Mouse (Mus musculus) CH12.LX (cell line): ENCODE data around the gene Aff1. TPM values are rescaled to one million over a fixed set of nuclear protein-coding genes. Genes with fewer than 3 reads are reported as not detected.

ENCODE experiments used
- DNase-seq: peaks from one replicate; pipeline ENCODE4 v3.0.0-alpha.2; 2013; ENCODE audit errors: extremely low read depth
- H3K27ac ChIP-seq: 2 replicates; pipeline ENCODE4 v1.5.1; 2012; ENCODE audit warnings: low read depth, mild to moderate bottlenecking, control low read depth, moderate library complexity; ENCODE audit not compliant: insufficient read depth
- H3K27me3 ChIP-seq: replicated peaks from 2 replicates; pipeline ENCODE3; 2012; ENCODE audit warnings: inconsistent platforms
- H3K36me3 ChIP-seq, 2 experiments: replicated peaks in 1 of 2; 2 replicates each; pipeline versions ENCODE3 to v1.6.1; 2012; ENCODE audit warnings: inconsistent platforms in 1 of 2, low read length in 1 of 2, mild to moderate bottlenecking in 1 of 2, mixed read lengths in 1 of 2, moderate library complexity in 1 of 2; ENCODE audit not compliant: control insufficient read depth in 1 of 2, insufficient read depth in 1 of 2
- H3K4me1 ChIP-seq, 2 experiments: 2 replicates each; pipeline ENCODE4 v1.6.1; 2012; ENCODE audit warnings: inconsistent platforms in 1 of 2, moderate library complexity in 1 of 2; ENCODE audit not compliant: insufficient read depth in 2 of 2, control insufficient read depth in 1 of 2
- H3K4me2 ChIP-seq: 2 replicates; pipeline ENCODE4 v1.6.1; 2012; ENCODE audit warnings: low read depth, mild to moderate bottlenecking, control low read depth; ENCODE audit not compliant: poor library complexity, insufficient read depth, severe bottlenecking
- H3K4me3 ChIP-seq, 3 experiments: fragments of 150-350 bp in 1 of 3; sonication (generic) in 1 of 3; replicated peaks in 1 of 3; 2 replicates each; pipeline versions ENCODE3 to v1.5.1; 2011 to 2012; ENCODE audit warnings: low read depth in 2 of 3, low read length in 2 of 3, mild to moderate bottlenecking in 2 of 3, moderate library complexity in 2 of 3, control low read depth in 1 of 3, improper control_type of control experiment in 1 of 3, inconsistent platforms in 1 of 3, mixed read lengths in 1 of 3; ENCODE audit not compliant: poor library complexity in 1 of 3
- H3K79me2 ChIP-seq: replicated peaks from 2 replicates; pipeline ENCODE4 v1.6.1; 2012; ENCODE audit warnings: mild to moderate bottlenecking, moderate library complexity; ENCODE audit not compliant: control insufficient read depth, poor library complexity, insufficient read depth, severe bottlenecking; ENCODE audit errors: extremely low read depth
- H3K9ac ChIP-seq: 2 replicates; pipeline ENCODE4 v1.6.1; 2012; ENCODE audit warnings: low read depth, mild to moderate bottlenecking, control low read depth, moderate library complexity; ENCODE audit not compliant: insufficient read depth
- H3K9me3 ChIP-seq: replicated peaks from 2 replicates; pipeline ENCODE3; 2012; ENCODE audit warnings: low read length, inconsistent platforms, mixed read lengths
- CHD2 ChIP-seq: IDR thresholded peaks from 2 replicates; pipeline ENCODE4 v1.6.1; 2011; ENCODE audit warnings: low read length, improper control_type of control experiment
- CTCF ChIP-seq, 2 experiments: IDR thresholded peaks in 1 of 2; conservative IDR thresholded peaks in 1 of 2; 2 replicates each; pipeline ENCODE4 v1.5.1; 2011 to 2012; ENCODE audit warnings: low read depth in 2 of 2, low read length in 2 of 2, improper control_type of control experiment in 1 of 2, inconsistent platforms in 1 of 2, mild to moderate bottlenecking in 1 of 2, moderate library complexity in 1 of 2
- IRF4 ChIP-seq: IDR thresholded peaks from 2 replicates; pipeline ENCODE4 v1.6.1; 2014; ENCODE audit warnings: low read depth, mild to moderate bottlenecking, inconsistent platforms, low read length, improper control_type of control experiment
- JUN ChIP-seq: IDR thresholded peaks from 2 replicates; pipeline ENCODE4 v1.6.1; 2011; ENCODE audit warnings: low read depth, mild to moderate bottlenecking, low read length, improper control_type of control experiment, moderate library complexity; ENCODE audit not compliant: insufficient read depth
- JUND ChIP-seq: conservative IDR thresholded peaks from 2 replicates; pipeline ENCODE4 v1.6.1; 2011; ENCODE audit warnings: low read depth, low read length, improper control_type of control experiment
- KAT2A ChIP-seq: IDR thresholded peaks from 2 replicates; pipeline ENCODE4 v1.6.1; 2012; ENCODE audit warnings: low read length, improper control_type of control experiment, inconsistent platforms; ENCODE audit not compliant: insufficient replicate concordance
- MAX ChIP-seq: IDR thresholded peaks from 2 replicates; pipeline ENCODE4 v1.6.1; 2011; ENCODE audit warnings: low read length, improper control_type of control experiment
- MEF2A ChIP-seq: IDR thresholded peaks from 2 replicates; pipeline ENCODE4 v1.6.1; 2014; ENCODE audit warnings: low read depth, mild to moderate bottlenecking, inconsistent platforms, low read length, improper control_type of control experiment, borderline replicate concordance
- MXI1 ChIP-seq: IDR thresholded peaks from 2 replicates; pipeline ENCODE4 v1.6.1; 2011; ENCODE audit warnings: mild to moderate bottlenecking, low read depth, low read length, improper control_type of control experiment
- MYC ChIP-seq: IDR thresholded peaks from 2 replicates; pipeline ENCODE4 v1.6.1; 2011; ENCODE audit warnings: low read depth, mild to moderate bottlenecking, improper control_type of control experiment, low read length
- NELFE ChIP-seq: IDR thresholded peaks from 2 replicates; pipeline ENCODE4 v1.6.1; 2011; ENCODE audit warnings: low read depth, low read length, improper control_type of control experiment
- PAX5 ChIP-seq: IDR thresholded peaks from 2 replicates; pipeline ENCODE4 v1.6.1; 2012; ENCODE audit warnings: low read length, inconsistent platforms, mixed read lengths
- POLR2A ChIP-seq: IDR thresholded peaks from 2 replicates; pipeline ENCODE4 v1.6.1; 2011; ENCODE audit warnings: low read depth, mild to moderate bottlenecking, improper control_type of control experiment, low read length
- POLR2AphosphoS2 ChIP-seq: IDR thresholded peaks from 2 replicates; pipeline ENCODE4 v1.6.1; 2011; ENCODE audit warnings: low read depth, low read length, improper control_type of control experiment
- RAD21 ChIP-seq: IDR thresholded peaks from 2 replicates; pipeline ENCODE4 v1.6.1; 2011; ENCODE audit warnings: low read depth, mild to moderate bottlenecking, low read length, improper control_type of control experiment, moderate library complexity
- SMC3 ChIP-seq: IDR thresholded peaks from 2 replicates; pipeline ENCODE4 v1.6.1; 2011; ENCODE audit warnings: low read depth, low read length, improper control_type of control experiment
- TCF12 ChIP-seq: IDR thresholded peaks from 2 replicates; pipeline ENCODE4 v1.6.1; 2014; ENCODE audit warnings: low read depth, mild to moderate bottlenecking, inconsistent platforms, low read length, improper control_type of control experiment
- USF2 ChIP-seq: conservative IDR thresholded peaks from 2 replicates; pipeline ENCODE4 v1.6.1; 2011; ENCODE audit warnings: low read depth, low read length, improper control_type of control experiment
- ZC3H11A ChIP-seq: IDR thresholded peaks from 2 replicates; pipeline ENCODE4 v1.6.1; 2012; ENCODE audit warnings: low read depth, mild to moderate bottlenecking, inconsistent platforms, low read length, improper control_type of control experiment
- ZMIZ1 ChIP-seq: IDR thresholded peaks from 2 replicates; pipeline ENCODE4 v1.6.1; 2012; ENCODE audit warnings: low read depth, mild to moderate bottlenecking, inconsistent platforms, low read length, improper control_type of control experiment
- ZNF384 ChIP-seq: IDR thresholded peaks from 2 replicates; pipeline ENCODE4 v1.6.1; 2012; ENCODE audit warnings: low read depth, low read length, improper control_type of control experiment, inconsistent platforms
- dilution Hi-C: fragments of 300-500 bp; cut with MboI; formaldehyde crosslinking; loops from 2 replicates; pipeline ENCODE4 v1.14.3; 2020; ENCODE audit warnings: low sequenced_read_pairs; ENCODE audit not compliant: extremely low pct_unique_long_range_greater_than_20kb, extremely low pct_ligation_motif_present
- in situ Hi-C: fragments of 300-500 bp; cut with MboI; formaldehyde crosslinking; loops from 3 replicates; pipeline ENCODE4 v1.14.3; 2019; ENCODE audit warnings: low sequenced_read_pairs, low pct_ligation_motif_present, low pct_unique_long_range_greater_than_20kb, mixed read lengths
- polyA plus RNA-seq: library from polyadenylated mRNA; unstranded; fragments of >175 nt; gene quantifications from 2 replicates; pipeline ENCODE4 v1.2.1, GENCODE M21; 2012; ENCODE audit warnings: low read depth; ENCODE audit not compliant: insufficient read length
- total RNA-seq, 2 experiments: library from RNA; depleted of rRNA; stranded (reverse); fragments of 300-350 nt in 1 of 2; fragments of >200 nt in 1 of 2; gene quantifications; 2 replicates each; pipeline ENCODE4 v1.2.3; 2012 to 2014

The Aff1 gene
- total and polyA plus RNA-seq, 3 experiments, result 13.2 to 38.9 (median 21.8) TPM

- no peak overlapping the region for H3K4me2 ChIP-seq
- dilution Hi-C loops, result no loop called here
- H3K4me3 ChIP-seq, result peak overlapping the region in 1 of 3 experiments; percentile 35
- H3K79me2 ChIP-seq, result no peaks in the 10 kb centered on the region
- no peak for TF ChIP-seq PAX5
- TF ChIP-seq TCF12, result no peak
- no peak for TF ChIP-seq ZNF384
- H3K9ac ChIP-seq, result no peak overlapping the region
- H3K9me3 ChIP-seq, result no peaks in the 10 kb centered on the region
- peak overlapping the region; percentile 55; the same call in 1 of the 2 replicates for H3K27ac ChIP-seq
- H3K36me3 ChIP-seq, result peaks cover 40 to 51% of the 10 kb centered on the region in 2 experiments
- DNase-seq, result no peak
- in situ Hi-C loops, result loop anchor here (5.0 kb wide), 1 partner anchor 68 kb away; no protein-coding TSS in a partner anchor
- peaks cover 30 to 66% of the 10 kb centered on the region in 2 experiments for H3K4me1 ChIP-seq
- H3K27me3 ChIP-seq, result no peaks in the 10 kb centered on the region
These were observed 162.6 kb downstream of the Aff1 start for GRCm38 (mm10) chr5:103854807-103855194.

GRCm38 (mm10) chr5:103855483-103856211, 163.5 kb downstream of the Aff1 start:
- H3K27ac ChIP-seq, result peak overlapping the region; percentile 33
- no peaks in the 10 kb centered on the region for H3K79me2 ChIP-seq
- in situ Hi-C loops (loop anchor here (5.0 kb wide), 1 partner anchor 67 kb away; no protein-coding TSS in a partner anchor), dilution Hi-C loops (no loop called here)
- H3K4me1 ChIP-seq, result peaks cover 30 to 64% of the 10 kb centered on the region in 2 experiments
- H3K4me2 ChIP-seq, result no peak overlapping the region
- peaks cover 37 to 53% of the 10 kb centered on the region in 2 experiments for H3K36me3 ChIP-seq
- H3K27me3 ChIP-seq, result no peaks in the 10 kb centered on the region
- no peaks in the 10 kb centered on the region for H3K9me3 ChIP-seq
- TF ChIP-seq TCF12 (no peak), KAT2A (no peak), CHD2 (no peak), ZMIZ1 (no peak), RAD21 (no peak), POLR2AphosphoS2 (peak; percentile 15; the same call in 1 of the 2 replicates), POLR2A (peak; percentile 25; the same call in 1 of the 2 replicates), MAX (no peak)
- no peak for DNase-seq
- no peak overlapping the region for H3K4me3 ChIP-seq
- no peak overlapping the region for H3K9ac ChIP-seq

GRCm38 (mm10) chr5:103856286-103857009, 164.3 kb downstream of the Aff1 start:
- Histone ChIP-seq H3K4me2 (no peak overlapping the region), H3K9me3 (no peaks in the 10 kb centered on the region), H3K4me3 (no peak overlapping the region), H3K4me1 (peaks cover 27 to 56% of the 10 kb centered on the region in 2 experiments), H3K27ac (no peak overlapping the region), H3K36me3 (peaks cover 36 to 52% of the 10 kb centered on the region in 2 experiments)
- TF ChIP-seq ZMIZ1 (peak; percentile 37; the same call in 1 of the 2 replicates), TCF12 (no peak), JUN (0 out of 2 replicates have a peak, but pooled peaks have one; percentile 18), JUND (peak; percentile 61; the same call in 1 of the 2 replicates), MEF2A (no peak), NELFE (peak; percentile 50; the same call in 1 of the 2 replicates), SMC3 (peak; percentile 85), MXI1 (no peak), IRF4 (0 out of 2 replicates have a peak, but pooled peaks have one; percentile 22), CHD2 (0 out of 2 replicates have a peak, but pooled peaks have one; percentile 18), ZNF384 (no peak), RAD21 (peak; percentile 83), MYC (peak; percentile 28; the same call in 1 of the 2 replicates), USF2 (no peak), CTCF (conservative IDR thresholded peaks at IDR 0.05 in 1 of 2, IDR thresholded peaks at IDR 0.05 in 1 of 2; ENCODE audit: low read depth in 2 of 2, low read length in 2 of 2) (peak; percentile 84 to 89), ZC3H11A (peak; percentile 40; the same call in 1 of the 2 replicates)
- TF ChIP-seq, all 38 proteins: peak for 11
- in situ Hi-C loops (loop anchor here (5.0 kb wide), 1 partner anchor 66 kb away; no protein-coding TSS in a partner anchor), dilution Hi-C loops (no loop called here)
- peak; percentile 79 for DNase-seq
- no peaks in the 10 kb centered on the region for H3K27me3 ChIP-seq
- H3K79me2 ChIP-seq, result no peaks in the 10 kb centered on the region
- H3K9ac ChIP-seq, result no peak overlapping the region
